Mouse (Mus musculus): Measurements from ENCODE around the gene Morn2.

- TF ChIP-seq CTCF (IDR thresholded peaks at IDR 0.05; ENCODE audit: low read depth) (no peak), EP300 (IDR thresholded peaks at IDR 0.05; ENCODE audit: low read depth) (no peak)
Measured at GRCm38 (mm10) chr17:80278255-80278654, 11.7 kb upstream of the Morn2 start.
